Mouse (Mus musculus) neural tube, embryonic 14.5 days (tissue): Measurements from ENCODE around the gene Rplp1. TPM values are rescaled to one million over a fixed set of nuclear protein-coding genes. Genes with fewer than 3 reads are reported as not detected.
A peak's percentile ranks its signal among the peaks of the same experiment; 100 is the strongest.

Experiments used
- ATAC-seq: fragments of 200-750 bp; cut with Nextera tagmentation; 2 replicates; pipeline ENCODE4 v1.8.0; 2017; ENCODE audit warnings: low read depth, mild to moderate bottlenecking, moderate TSS enrichment, moderate library complexity
- H3K27ac ChIP-seq: fragments of 300-500 bp; sonication (generic); 2 replicates; pipeline ENCODE4 v1.5.1; 2014; ENCODE audit warnings: low read depth, mild to moderate bottlenecking, control low read depth, low read length, moderate library complexity, mixed read lengths
- H3K27me3 ChIP-seq: fragments of 300-500 bp; sonication (generic); 2 replicates; pipeline ENCODE4 v1.6.1; 2014; ENCODE audit warnings: low read length; ENCODE audit not compliant: control insufficient read depth, insufficient read depth
- H3K36me3 ChIP-seq: fragments of 300-500 bp; sonication (generic); 2 replicates; pipeline ENCODE4 v1.6.1; 2014; ENCODE audit warnings: low read length, mixed read lengths; ENCODE audit not compliant: control insufficient read depth, insufficient read depth
- H3K4me1 ChIP-seq: fragments of 300-500 bp; sonication (generic); 2 replicates; pipeline ENCODE4 v1.6.1; 2014; ENCODE audit warnings: low read length; ENCODE audit not compliant: control insufficient read depth, insufficient read depth
- H3K4me2 ChIP-seq: fragments of 300-500 bp; sonication (generic); 2 replicates; pipeline ENCODE4 v1.6.1; 2014; ENCODE audit warnings: mild to moderate bottlenecking, low read depth, low read length, control low read depth
- H3K4me3 ChIP-seq: fragments of 300-500 bp; sonication (generic); 2 replicates; pipeline ENCODE4 v1.5.1; 2014; ENCODE audit warnings: low read depth, low read length, control low read depth, mixed read lengths
- H3K9ac ChIP-seq: fragments of 300-500 bp; sonication (generic); replicated peaks from 2 replicates; pipeline ENCODE4 v1.6.1; 2014; ENCODE audit warnings: low read depth, mild to moderate bottlenecking, control low read depth, low read length, mixed read lengths
- H3K9me3 ChIP-seq: fragments of 300-500 bp; sonication (generic); 2 replicates; pipeline ENCODE4 v1.6.1; 2016; ENCODE audit warnings: low read length; ENCODE audit not compliant: control insufficient read depth
- whole genome bisulfite sequencing: fragments of 180-500 bp; shearing (Covaris S2); extraction: QIAGEN DNeasy Blood & Tissue Kit; methylation state at CpG from one replicate; pipeline ENCODE4 v1.1.7; 2014; 5-methylcytosine and 5-hydroxymethylcytosine counted together
- polyA plus RNA-seq: library from polyadenylated mRNA; unstranded; fragments of >200 nt; fragmentation: Nextera tagmentation; extraction: Ambion mirVana; gene quantifications from 2 replicates; pipeline ENCODE4 v1.2.1, GENCODE M21; 2014

Rplp1 gene
- polyA plus RNA-seq, 1 experiment from 2014 or later = 1,031 TPM

- under 1% methylated on average over 44 of the region's 44 CpGs for WGBS
- peak; percentile 92 for ATAC-seq
- Histone ChIP-seq H3K27ac (0 out of 2 replicates have a peak within 1 kb of the TSS, but pooled peaks have one; percentile 18), H3K4me3 (peak within 1 kb of the TSS; percentile 61), H3K36me3 (no peaks in the 10 kb centered on the region), H3K27me3 (no peaks in the 10 kb centered on the region), H3K9me3 (no peaks in the 10 kb centered on the region), H3K4me2 (peak within 1 kb of the TSS; percentile 100), H3K4me1 (peaks cover 8% of the 10 kb centered on the region), H3K9ac (peak within 1 kb of the TSS; percentile 50)
Observed at GRCm38 (mm10) chr9:61946623-61947401, 32.5 kb upstream of the Rplp1 start, which contains the start of gene Kif23. Gene Kif23 (minus strand): TSS chr9:61946774.

- H3K36me3 ChIP-seq = no peaks in the 10 kb centered on the region
- peak overlapping the region; percentile 61 for H3K4me3 ChIP-seq
- peak overlapping the region; percentile 100 for H3K4me2 ChIP-seq
- ATAC-seq = peak; percentile 84
- no peak overlapping the region for H3K27ac ChIP-seq
- H3K9ac ChIP-seq = peak overlapping the region; percentile 50
- H3K4me1 ChIP-seq = peaks cover 8% of the 10 kb centered on the region
- no peaks in the 10 kb centered on the region for H3K9me3 ChIP-seq
- no peaks in the 10 kb centered on the region for H3K27me3 ChIP-seq
- under 1% methylated on average over 34 of the region's 38 CpGs for WGBS
Observed at GRCm38 (mm10) chr9:61945973-61946611, 31.8 kb upstream of the Rplp1 start.

GRCm38 (mm10) chr9:61941054-61941453 lies 26.7 kb upstream of the Rplp1 start:
- no peaks in the 10 kb centered on the region for H3K27me3 ChIP-seq
- WGBS = 94% methylated on average over 3 of the region's 3 CpGs
- no peak overlapping the region for H3K4me2 ChIP-seq
- ATAC-seq = no peak
- H3K36me3 ChIP-seq = no peaks in the 10 kb centered on the region
- no peak overlapping the region for H3K27ac ChIP-seq
- no peaks in the 10 kb centered on the region for H3K4me1 ChIP-seq
- no peaks in the 10 kb centered on the region for H3K9me3 ChIP-seq
- no peak overlapping the region for H3K4me3 ChIP-seq
- H3K9ac ChIP-seq = no peak overlapping the region

GRCm38 (mm10) chr9:61933333-61933732 lies 19.0 kb upstream of the Rplp1 start:
- H3K4me1 ChIP-seq = no peaks in the 10 kb centered on the region
- H3K4me2 ChIP-seq = no peak overlapping the region
- H3K9ac ChIP-seq = no peak overlapping the region
- no peaks in the 10 kb centered on the region for H3K27me3 ChIP-seq
- H3K36me3 ChIP-seq = no peaks in the 10 kb centered on the region
- no peak overlapping the region for H3K27ac ChIP-seq
- WGBS = 82% methylated on average over 2 of the region's 2 CpGs
- no peak for ATAC-seq
- H3K4me3 ChIP-seq = no peak overlapping the region
- H3K9me3 ChIP-seq = no peaks in the 10 kb centered on the region

- Histone ChIP-seq H3K9me3 (no peaks in the 10 kb centered on the region), H3K9ac (no peak overlapping the region), H3K36me3 (no peaks in the 10 kb centered on the region), H3K27ac (no peak overlapping the region), H3K27me3 (no peaks in the 10 kb centered on the region), H3K4me1 (no peaks in the 10 kb centered on the region), H3K4me3 (no peak overlapping the region), H3K4me2 (no peak overlapping the region)
- ATAC-seq = no peak
- WGBS = 97% methylated on average over 3 of the region's 3 CpGs
Observed at GRCm38 (mm10) chr9:61932009-61932408, 17.7 kb upstream of the Rplp1 start.

- no peak for ATAC-seq
- Histone ChIP-seq H3K27ac (no peak overlapping the region), H3K36me3 (no peaks in the 10 kb centered on the region), H3K9ac (no peak overlapping the region), H3K27me3 (no peaks in the 10 kb centered on the region), H3K9me3 (no peaks in the 10 kb centered on the region), H3K4me2 (no peak overlapping the region), H3K4me3 (no peak overlapping the region), H3K4me1 (no peaks in the 10 kb centered on the region)
- WGBS = 92% methylated on average over 10 of the region's 10 CpGs
Observed at GRCm38 (mm10) chr9:61925086-61925660, 10.8 kb upstream of the Rplp1 start.

GRCm38 (mm10) chr9:61920331-61920730 lies 6.0 kb upstream of the Rplp1 start:
- no peak for ATAC-seq
- no peak overlapping the region for H3K9ac ChIP-seq
- H3K27me3 ChIP-seq = no peaks in the 10 kb centered on the region
- no peak overlapping the region for H3K4me2 ChIP-seq
- no peak overlapping the region for H3K27ac ChIP-seq
- no peak overlapping the region for H3K4me3 ChIP-seq
- WGBS = 97% methylated on average over 6 of the region's 6 CpGs
- 0 out of 2 replicates have a peak, but pooled peaks cover 3% of the 10 kb centered on the region for H3K4me1 ChIP-seq
- H3K9me3 ChIP-seq = no peaks in the 10 kb centered on the region
- no peaks in the 10 kb centered on the region; the same call in 1 of the 2 replicates for H3K36me3 ChIP-seq

- H3K27me3 ChIP-seq = no peaks in the 10 kb centered on the region
- 95% methylated on average over 5 of the region's 5 CpGs for WGBS
- ATAC-seq = no peak
- H3K9me3 ChIP-seq = no peaks in the 10 kb centered on the region
- H3K9ac ChIP-seq = no peak overlapping the region
- no peaks in the 10 kb centered on the region; the same call in 1 of the 2 replicates for H3K36me3 ChIP-seq
- no peak overlapping the region for H3K4me3 ChIP-seq
- 0 out of 2 replicates have a peak, but pooled peaks cover 6% of the 10 kb centered on the region for H3K4me1 ChIP-seq
- H3K4me2 ChIP-seq = no peak overlapping the region
- no peak overlapping the region for H3K27ac ChIP-seq
Observed at GRCm38 (mm10) chr9:61919464-61919863, 5.1 kb upstream of the Rplp1 start.

GRCm38 (mm10) chr9:61917436-61917835 lies 3.1 kb upstream of the Rplp1 start:
- no peaks in the 10 kb centered on the region for H3K27me3 ChIP-seq
- H3K4me1 ChIP-seq = peaks cover 15% of the 10 kb centered on the region; the same call in 1 of the 2 replicates
- H3K9ac ChIP-seq = no peak overlapping the region
- no peak for ATAC-seq
- no peak overlapping the region for H3K27ac ChIP-seq
- H3K4me3 ChIP-seq = no peak overlapping the region
- 95% methylated on average over 6 of the region's 6 CpGs for WGBS
- H3K36me3 ChIP-seq = peaks cover 1% of the 10 kb centered on the region
- no peak overlapping the region for H3K4me2 ChIP-seq
- no peaks in the 10 kb centered on the region for H3K9me3 ChIP-seq
